Mouse (Mus musculus) stomach, postnatal 0 days (tissue): ENCODE data around the gene Pdp2.
"Not testable (repeated sequence)": the region's sequence is repeated elsewhere in the genome, so short reads cannot be mapped to it uniquely, and the experiment has no call there.

ENCODE experiments used
- CTCF ChIP-seq: IDR thresholded peaks from 2 replicates; pipeline ENCODE4 v1.5.1; 2016; ENCODE audit warnings: antibody characterized with exemption, low read depth, mild to moderate bottlenecking, moderate library complexity
- EP300 ChIP-seq: optimal IDR thresholded peaks from 2 replicates; pipeline ENCODE3; 2016; ENCODE audit warnings: antibody characterized with exemption

DNA sequence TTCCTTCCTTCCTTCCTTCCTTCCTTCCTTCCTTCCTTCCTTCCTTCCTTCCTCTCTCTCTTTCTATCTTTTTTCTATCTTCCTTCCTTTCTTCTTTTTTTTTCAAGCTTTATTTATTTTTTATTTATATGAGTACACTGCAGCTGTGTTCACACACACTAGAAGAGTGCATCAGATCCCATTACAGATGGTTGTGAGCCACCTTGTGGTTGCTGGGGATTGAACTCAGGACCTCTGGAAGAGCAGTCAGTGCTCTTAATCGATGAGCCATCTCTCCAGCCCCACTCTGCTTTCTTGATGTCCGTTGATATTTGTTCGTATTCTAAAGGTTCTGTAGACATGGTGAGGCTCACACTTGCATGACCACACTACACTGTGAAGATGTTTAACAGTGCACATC is 52.9 kb downstream of the Pdp2 start:
- TF ChIP-seq CTCF, result peak; percentile 47
- TF ChIP-seq EP300, result not testable (repeated sequence)
